Mouse (Mus musculus) lung, postnatal 0 days (tissue): ENCODE measurements around the gene Dmbt1. TPM values are rescaled to one million over a fixed set of nuclear protein-coding genes. Genes with fewer than 3 reads are reported as not detected.

Experiments used
- ATAC-seq: fragments of 200-750 bp; cut with Nextera tagmentation; 2 replicates; pipeline ENCODE4 v1.8.0; 2017; ENCODE audit warnings: moderate library complexity
- DNase-seq: peaks from one replicate; pipeline ENCODE4 v3.0.0-alpha.2; 2016; ENCODE audit warnings: low spot score
- H3K27ac ChIP-seq: fragments of 300-500 bp; sonication (generic); 2 replicates; pipeline ENCODE4 v1.5.1; 2014; ENCODE audit warnings: antibody characterized with exemption, mild to moderate bottlenecking, low read length, mixed read lengths
- H3K27me3 ChIP-seq: fragments of 300-500 bp; sonication (generic); replicated peaks from 2 replicates; pipeline ENCODE4 v1.6.1; 2014; ENCODE audit warnings: low read length, mixed read lengths; ENCODE audit not compliant: insufficient read depth
- H3K36me3 ChIP-seq: fragments of 300-500 bp; sonication (generic); 2 replicates; pipeline ENCODE4 v1.6.1; 2014; ENCODE audit warnings: low read length, mixed read lengths; ENCODE audit not compliant: insufficient read depth
- H3K4me1 ChIP-seq: fragments of 300-500 bp; sonication (generic); 2 replicates; pipeline ENCODE4 v1.6.1; 2014; ENCODE audit warnings: antibody characterized with exemption, low read depth, low read length, mixed read lengths; ENCODE audit not compliant: insufficient read depth
- H3K4me2 ChIP-seq: fragments of 300-500 bp; sonication (generic); replicated peaks from 2 replicates; pipeline ENCODE4 v1.6.1; 2014; ENCODE audit warnings: low read depth, mild to moderate bottlenecking, low read length, moderate library complexity, mixed read lengths
- H3K4me3 ChIP-seq: fragments of 300-500 bp; sonication (generic); 2 replicates; pipeline ENCODE4 v1.5.1; 2014; ENCODE audit warnings: low read depth, low read length
- H3K9ac ChIP-seq: fragments of 300-500 bp; sonication (generic); replicated peaks from 2 replicates; pipeline ENCODE4 v1.6.1; 2014; ENCODE audit warnings: low read depth, mild to moderate bottlenecking
- H3K9me3 ChIP-seq: fragments of 300-500 bp; sonication (generic); 2 replicates; pipeline ENCODE4 v1.6.1; 2016; ENCODE audit warnings: low read length, mixed read lengths
- CTCF ChIP-seq: IDR thresholded peaks from 2 replicates; pipeline ENCODE4 v1.5.1; 2016; ENCODE audit warnings: antibody characterized with exemption, mild to moderate bottlenecking
- EP300 ChIP-seq: IDR thresholded peaks from 2 replicates; pipeline ENCODE4 v1.6.1; 2016; ENCODE audit warnings: antibody characterized with exemption, mild to moderate bottlenecking, control low read depth
- WGBS: fragments of 180-500 bp; shearing (Covaris S2); extraction: QIAGEN DNeasy Blood & Tissue Kit; methylation state at CpG from one replicate; pipeline ENCODE4 v1.1.7; 2014; 5-methylcytosine and 5-hydroxymethylcytosine counted together
- polyA plus RNA-seq: library from polyadenylated mRNA; unstranded; fragments of >200 nt; fragmentation: Nextera tagmentation; extraction: Ambion mirVana; gene quantifications from 2 replicates; pipeline ENCODE4 v1.2.1, GENCODE M21; 2015

The Dmbt1 gene
- polyA plus RNA-seq, 1 experiment from 2014 or later, result not detected

GRCm38 (mm10) chr7:131114434-131114833, 82.6 kb downstream of the Dmbt1 start:
- Histone ChIP-seq H3K4me1 (no peaks in the 10 kb centered on the region), H3K27ac (no peak overlapping the region), H3K4me3 (no peak overlapping the region), H3K36me3 (no peaks in the 10 kb centered on the region), H3K9ac (no peak overlapping the region), H3K9me3 (no peaks in the 10 kb centered on the region), H3K4me2 (no peak overlapping the region), H3K27me3 (no peaks in the 10 kb centered on the region)
- TF ChIP-seq EP300 (no peak), CTCF (no peak)
- no peak for DNase-seq
- 58% methylated on average over 2 of the region's 2 CpGs for WGBS
- no peak for ATAC-seq

- DNase-seq, result no peak
- H3K9me3 ChIP-seq, result no peaks in the 10 kb centered on the region
- TF ChIP-seq EP300, result no peak
- TF ChIP-seq CTCF, result no peak; the same call in 1 of the 2 replicates
- H3K27ac ChIP-seq, result no peak overlapping the region
- H3K36me3 ChIP-seq, result no peaks in the 10 kb centered on the region
- 81% methylated on average over 2 of the region's 2 CpGs for WGBS
- no peaks in the 10 kb centered on the region for H3K27me3 ChIP-seq
- no peaks in the 10 kb centered on the region for H3K4me1 ChIP-seq
- no peak for ATAC-seq
- no peak overlapping the region for H3K4me2 ChIP-seq
- no peak overlapping the region for H3K9ac ChIP-seq
- no peak overlapping the region for H3K4me3 ChIP-seq
These were observed 90.5 kb downstream of the Dmbt1 start for GRCm38 (mm10) chr7:131122210-131122807.

- ATAC-seq, result no peak
- DNase-seq, result no peak
- H3K27ac ChIP-seq, result no peak overlapping the region
- H3K4me3 ChIP-seq, result no peak overlapping the region
- TF ChIP-seq EP300, result no peak
- TF ChIP-seq CTCF, result no peak
- no peaks in the 10 kb centered on the region for H3K9me3 ChIP-seq
- no peaks in the 10 kb centered on the region for H3K4me1 ChIP-seq
- WGBS, result 47% methylated on average over 12 of the region's 12 CpGs
- no peaks in the 10 kb centered on the region for H3K27me3 ChIP-seq
- no peak overlapping the region for H3K9ac ChIP-seq
- H3K4me2 ChIP-seq, result no peak overlapping the region
- H3K36me3 ChIP-seq, result no peaks in the 10 kb centered on the region
These were observed 98.2 kb downstream of the Dmbt1 start for GRCm38 (mm10) chr7:131130021-131130420.

GRCm38 (mm10) chr7:131133181-131133580, 101.3 kb downstream of the Dmbt1 start:
- 56% methylated on average over 3 of the region's 3 CpGs for WGBS
- Histone ChIP-seq H3K9ac (no peak overlapping the region), H3K27ac (no peak overlapping the region), H3K4me2 (no peak overlapping the region), H3K4me3 (no peak overlapping the region), H3K4me1 (no peaks in the 10 kb centered on the region), H3K36me3 (no peaks in the 10 kb centered on the region), H3K9me3 (no peaks in the 10 kb centered on the region), H3K27me3 (no peaks in the 10 kb centered on the region)
- DNase-seq, result no peak
- no peak for ATAC-seq
- TF ChIP-seq CTCF (no peak), EP300 (no peak)

GRCm38 (mm10) chr7:131146214-131146613, 114.4 kb downstream of the Dmbt1 start, which contains the start of gene 4933402N03Rik:
TSS of gene 4933402N03Rik (minus strand) at chr7:131146314.
- Histone ChIP-seq H3K9ac (no peak within 1 kb of the TSS), H3K9me3 (no peaks in the 10 kb centered on the region), H3K4me1 (no peaks in the 10 kb centered on the region), H3K4me2 (no peak within 1 kb of the TSS), H3K4me3 (no peak within 1 kb of the TSS), H3K27ac (no peak within 1 kb of the TSS), H3K36me3 (no peaks in the 10 kb centered on the region), H3K27me3 (no peaks in the 10 kb centered on the region)
- no peak for ATAC-seq
- TF ChIP-seq CTCF (no peak), EP300 (no peak)
- no peak for DNase-seq
- 83% methylated on average over 2 of the region's 2 CpGs for WGBS

- H3K9ac ChIP-seq, result no peak overlapping the region
- WGBS, result 41% methylated on average over 3 of the region's 3 CpGs
- TF ChIP-seq EP300 (peak; percentile 75), CTCF (no peak)
These were observed 118.3 kb downstream of the Dmbt1 start for GRCm38 (mm10) chr7:131150179-131150578.

More at GRCm38 (mm10) chr7:131150179-131150578, 118.3 kb downstream of the Dmbt1 start:
- Histone ChIP-seq H3K27me3 (no peaks in the 10 kb centered on the region), H3K9me3 (no peaks in the 10 kb centered on the region), H3K36me3 (no peaks in the 10 kb centered on the region), H3K4me3 (no peak overlapping the region), H3K4me2 (no peak overlapping the region), H3K4me1 (no peaks in the 10 kb centered on the region), H3K27ac (no peak overlapping the region)
- ATAC-seq, result peak; percentile 55; the same call in 1 of the 2 replicates
- no peak for DNase-seq
